Mouse (Mus musculus): ENCODE results near the gene Phactr4.
"Not testable (repeated sequence)": the region's sequence is repeated elsewhere in the genome, so short reads cannot be mapped to it uniquely, and the experiment has no call there.

The Phactr4 gene

GRCm38 (mm10) chr4:132421923-132422782 is at the start of gene Phactr4:
Phactr4 (minus strand) TSS chr4:132422489.
- peak; percentile 80 to 87 for DNase-seq (ENCODE audit: low spot score in 2 of 2)

GRCm38 (mm10) chr4:132469873-132470272 is 47.6 kb upstream of the Phactr4 start:
- DNase-seq (ENCODE audit: low spot score in 2 of 2) = no peak

- no peak for DNase-seq (ENCODE audit: low spot score in 2 of 2)
These were observed 41.9 kb upstream of the Phactr4 start for GRCm38 (mm10) chr4:132464255-132464613.

- peak; percentile 86 to 88 for DNase-seq (ENCODE audit: low spot score in 2 of 2)
These were observed 41.4 kb upstream of the Phactr4 start, which contains the start of gene Med18 for GRCm38 (mm10) chr4:132463430-132464254. Med18 (minus strand) TSS chr4:132463921.

GRCm38 (mm10) chr4:132462836-132463235 is 40.5 kb upstream of the Phactr4 start:
- DNase-seq (ENCODE audit: low spot score in 2 of 2) = no peak

GRCm38 (mm10) chr4:132460225-132460624 is 37.9 kb upstream of the Phactr4 start:
- DNase-seq (ENCODE audit: low spot score in 2 of 2) = no peak

- no peak for DNase-seq (ENCODE audit: low spot score in 2 of 2)
These were observed 33.3 kb upstream of the Phactr4 start for GRCm38 (mm10) chr4:132455561-132455960.

- no peak for DNase-seq (ENCODE audit: low spot score in 2 of 2)
These were observed 32.9 kb upstream of the Phactr4 start for GRCm38 (mm10) chr4:132455146-132455545.

GRCm38 (mm10) chr4:132454216-132454615 is 31.9 kb upstream of the Phactr4 start:
- no peak for DNase-seq (ENCODE audit: low spot score in 2 of 2)

GRCm38 (mm10) chr4:132449778-132450177 is 27.5 kb upstream of the Phactr4 start:
- DNase-seq (ENCODE audit: low spot score in 2 of 2) = no peak

GRCm38 (mm10) chr4:132446105-132446504 is 23.8 kb upstream of the Phactr4 start:
- DNase-seq (ENCODE audit: low spot score in 2 of 2) = no peak

GRCm38 (mm10) chr4:132444516-132444915 is 22.2 kb upstream of the Phactr4 start:
- no peak for DNase-seq (ENCODE audit: low spot score in 2 of 2)

GRCm38 (mm10) chr4:132437857-132438256 is 15.6 kb upstream of the Phactr4 start:
- DNase-seq (ENCODE audit: low spot score in 2 of 2) = no peak

GRCm38 (mm10) chr4:132432717-132433372 is 10.6 kb upstream of the Phactr4 start:
- DNase-seq (ENCODE audit: low spot score in 2 of 2) = no peak

- peak; percentile 50 to 51 for DNase-seq (ENCODE audit: low spot score in 2 of 2)
These were observed 5.8 kb upstream of the Phactr4 start for GRCm38 (mm10) chr4:132428022-132428542.

GRCm38 (mm10) chr4:132427493-132427892 is 5.2 kb upstream of the Phactr4 start:
- DNase-seq (ENCODE audit: low spot score in 2 of 2) = no peak

GRCm38 (mm10) chr4:132426021-132426420 is 3.7 kb upstream of the Phactr4 start:
- DNase-seq (ENCODE audit: low spot score in 2 of 2) = no peak

GRCm38 (mm10) chr4:132424765-132425164 is 2.5 kb upstream of the Phactr4 start:
- peak in 1 of 2 experiments; percentile 9 for DNase-seq (ENCODE audit: low spot score in 2 of 2)

GRCm38 (mm10) chr4:132421556-132421922 is 750 bp downstream of the Phactr4 start:
- DNase-seq (ENCODE audit: low spot score in 2 of 2) = no peak

- no peak for DNase-seq (ENCODE audit: low spot score in 2 of 2)
These were observed 1.8 kb downstream of the Phactr4 start for GRCm38 (mm10) chr4:132420471-132420870.

- DNase-seq (ENCODE audit: low spot score in 2 of 2) = no peak
These were observed 6.3 kb downstream of the Phactr4 start for GRCm38 (mm10) chr4:132415966-132416365.

- not testable (repeated sequence) for DNase-seq (ENCODE audit: low spot score in 2 of 2)
These were observed 9.0 kb downstream of the Phactr4 start for GRCm38 (mm10) chr4:132413257-132413656.
